Mouse (Mus musculus): ENCODE data around the gene Surf1.
A peak's percentile ranks its signal among the peaks of the same experiment; 100 is the strongest.

Gene Surf1

GRCm38 (mm10) chr2:26927745-26928476 lies 11.6 kb upstream of the Surf1 start:
- DNase-seq (ENCODE audit: low spot score), result no peak

- no peak for DNase-seq (ENCODE audit: low spot score)
Observed at GRCm38 (mm10) chr2:26921784-26922183, 5.5 kb upstream of the Surf1 start.

GRCm38 (mm10) chr2:26920190-26920855 lies 4.0 kb upstream of the Surf1 start:
- DNase-seq (ENCODE audit: low spot score), result no peak

DNA sequence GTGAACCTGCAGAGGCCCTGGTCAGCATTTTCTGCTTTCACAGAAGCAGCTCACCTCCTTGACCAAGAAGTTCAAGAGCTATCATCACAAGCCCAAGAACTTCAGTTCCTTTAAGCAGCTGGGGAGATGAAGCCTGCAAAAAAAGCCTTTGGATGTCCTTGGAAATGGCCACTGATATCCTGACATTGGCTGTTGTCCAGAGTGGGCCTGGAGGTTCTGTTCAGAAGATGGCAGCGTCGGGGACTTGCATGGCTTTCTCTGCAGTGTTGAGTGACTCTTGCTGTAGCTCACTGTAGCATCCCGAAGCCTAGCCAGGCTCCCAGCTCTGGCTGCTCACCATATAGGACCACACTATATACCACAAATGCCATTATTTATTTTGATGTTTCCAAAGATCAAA lies 3.4 kb upstream of the Surf1 start:
- no peak for DNase-seq (ENCODE audit: low spot score)

GRCm38 (mm10) chr2:26916738-26917137 lies 408 bp upstream of the Surf1 start:
- no peak for DNase-seq (ENCODE audit: low spot score)

- DNase-seq (ENCODE audit: low spot score), result no peak
Observed at GRCm38 (mm10) chr2:26914148-26914941, 2.0 kb downstream of the Surf1 start.

DNA sequence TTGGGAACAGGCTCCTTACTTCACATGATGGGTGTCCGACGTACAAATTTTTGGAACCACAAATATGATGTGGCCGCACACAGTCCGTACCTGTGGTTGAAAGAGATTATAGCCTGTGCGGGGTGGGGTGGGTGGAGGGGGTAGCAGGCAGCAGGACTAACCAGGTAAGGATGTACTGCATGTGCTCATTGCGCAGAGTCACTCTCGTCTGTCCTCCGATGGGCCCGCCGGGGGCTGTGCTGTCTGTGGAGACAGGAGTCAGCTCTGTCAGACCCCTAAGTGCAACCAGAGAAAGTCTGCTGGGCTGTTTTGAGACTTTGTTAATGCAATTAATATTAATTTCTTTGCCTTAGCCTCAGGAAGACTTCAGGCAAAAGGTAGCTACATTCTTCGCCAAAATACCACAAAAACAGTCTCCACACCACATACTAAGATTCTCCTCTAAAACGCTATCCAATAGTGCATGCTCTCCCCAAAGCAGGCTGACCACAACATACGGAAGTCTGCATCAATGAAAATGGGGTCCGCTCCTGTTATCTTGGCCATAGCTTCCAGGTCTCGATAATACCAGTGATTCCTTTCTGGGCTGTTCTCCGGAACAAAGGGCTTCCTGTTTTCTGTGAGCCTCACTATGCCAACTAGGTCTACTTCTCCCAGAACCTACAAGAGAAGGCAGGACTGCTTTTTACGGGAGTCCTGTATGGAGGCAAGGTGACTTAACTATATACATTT lies 2.7 kb downstream of the Surf1 start:
- DNase-seq (ENCODE audit: low spot score), result no peak

- no peak for DNase-seq (ENCODE audit: low spot score)
Observed at GRCm38 (mm10) chr2:26912253-26912770, 4.0 kb downstream of the Surf1 start.

- no peak for DNase-seq (ENCODE audit: low spot score)
Observed at GRCm38 (mm10) chr2:26910994-26911765, 5.2 kb downstream of the Surf1 start.

- DNase-seq (ENCODE audit: low spot score), result peak; percentile 97
Observed at GRCm38 (mm10) chr2:26910124-26910993, 6.0 kb downstream of the Surf1 start, which contains the start of the genes Med22 and Rpl7a. TSS of gene Med22 (minus strand) at chr2:26910677. TSS of gene Rpl7a (plus strand) at chr2:26910764.

GRCm38 (mm10) chr2:26909387-26909784 lies 6.9 kb downstream of the Surf1 start:
- no peak for DNase-seq (ENCODE audit: low spot score)

- DNase-seq (ENCODE audit: low spot score), result peak; percentile 15
Observed at GRCm38 (mm10) chr2:26908710-26909386, 7.5 kb downstream of the Surf1 start.

- DNase-seq (ENCODE audit: low spot score), result no peak
Observed at GRCm38 (mm10) chr2:26907109-26907508, 9.2 kb downstream of the Surf1 start.

DNA sequence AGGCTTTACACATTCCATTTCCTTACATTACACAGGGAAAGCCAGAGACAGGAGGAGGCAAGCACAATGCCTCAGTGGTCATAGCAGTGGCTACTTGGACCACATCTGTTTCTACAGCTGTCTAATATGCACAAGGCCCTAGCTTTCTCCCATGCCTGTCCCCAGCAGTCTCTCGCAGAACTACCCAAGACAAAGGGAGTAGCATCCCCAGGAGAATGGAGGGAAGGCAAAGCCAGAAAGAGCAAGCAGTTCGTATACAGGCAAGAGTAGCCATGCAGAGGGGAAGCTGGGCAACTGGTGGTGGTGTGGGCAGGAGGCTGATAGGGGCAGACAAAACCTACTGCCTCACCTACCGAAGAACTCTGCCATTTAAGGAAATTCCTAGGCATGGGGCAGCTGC lies 9.9 kb downstream of the Surf1 start:
- DNase-seq (ENCODE audit: low spot score), result no peak

- no peak for DNase-seq (ENCODE audit: low spot score)
Observed at GRCm38 (mm10) chr2:26905936-26906335, 10.4 kb downstream of the Surf1 start.

DNA sequence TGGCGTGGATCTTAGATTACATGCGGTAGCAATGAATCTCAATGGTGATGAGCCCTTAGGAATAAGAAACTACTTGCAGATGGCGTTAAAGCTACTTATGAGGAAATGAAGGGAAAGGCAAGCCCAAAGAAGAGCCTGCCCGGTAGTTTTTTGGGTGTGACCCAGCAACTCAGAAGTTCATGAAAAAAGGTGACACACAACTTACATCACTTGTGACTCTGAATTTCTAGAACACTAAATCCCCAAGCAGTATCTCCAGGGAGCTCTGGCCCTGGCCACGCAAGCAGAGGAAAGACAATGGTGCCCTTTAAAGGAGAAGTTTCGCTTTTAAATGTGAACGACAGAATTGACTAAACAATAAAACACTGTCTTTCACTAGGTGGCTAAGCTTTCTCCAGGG lies 13.0 kb downstream of the Surf1 start:
- no peak for DNase-seq (ENCODE audit: low spot score)

- DNase-seq (ENCODE audit: low spot score), result peak; percentile 99
Observed at GRCm38 (mm10) chr2:26902467-26903220, 13.7 kb downstream of the Surf1 start, which contains the start of gene Surf6. TSS of gene Surf6 (minus strand) at chr2:26902879.

GRCm38 (mm10) chr2:26901834-26902400 lies 14.4 kb downstream of the Surf1 start:
- peak; percentile 13 for DNase-seq (ENCODE audit: low spot score)

Measured in T-cell, adult 2 months (primary cell).